Mouse (Mus musculus) myocyte (in vitro differentiated cells): ENCODE measurements around the gene Eml6.
A peak's percentile ranks its signal among the peaks of the same experiment; 100 is the strongest.

Experiments used
- CEBPB ChIP-seq: IDR thresholded peaks from 2 replicates; pipeline ENCODE4 v1.6.1; 2011; ENCODE audit warnings: mild to moderate bottlenecking, moderate library complexity; ENCODE audit not compliant: poor library complexity, insufficient read depth, severe bottlenecking
- E2F4 ChIP-seq: IDR thresholded peaks from one replicate; pipeline ENCODE4 v1.6.1; 2011; ENCODE audit warnings: mild to moderate bottlenecking, control low read depth, moderate library complexity; ENCODE audit not compliant: insufficient read depth
- MAX ChIP-seq: IDR thresholded peaks from one replicate; pipeline ENCODE4 v1.6.1; 2011; ENCODE audit warnings: low read depth, mild to moderate bottlenecking, control low read depth
- MYOD1 ChIP-seq, 3 experiments: IDR thresholded peaks; one replicate each; pipeline ENCODE4 v1.6.1; 2011; ENCODE audit warnings: control low read depth in 2 of 3, low read depth in 2 of 3, mild to moderate bottlenecking in 2 of 3, moderate library complexity in 1 of 3; ENCODE audit not compliant: insufficient read length in 2 of 3, control insufficient read depth in 1 of 3
- POLR2A ChIP-seq: IDR thresholded peaks from one replicate; pipeline ENCODE4 v1.6.1; 2011; ENCODE audit warnings: low read depth, mild to moderate bottlenecking, control low read depth, moderate library complexity; ENCODE audit not compliant: insufficient read length
- POLR2AphosphoS2 ChIP-seq: IDR thresholded peaks from one replicate; pipeline ENCODE4 v1.6.1; 2011; ENCODE audit warnings: low read depth, control low read depth; ENCODE audit not compliant: insufficient read length
- SRF ChIP-seq: IDR thresholded peaks from one replicate; pipeline ENCODE4 v1.6.1; 2011; ENCODE audit warnings: low read depth; ENCODE audit not compliant: control insufficient read depth, insufficient read length
- TCF12 ChIP-seq: IDR thresholded peaks from one replicate; pipeline ENCODE4 v1.6.1; 2011; ENCODE audit warnings: mild to moderate bottlenecking, control low read depth; ENCODE audit not compliant: poor library complexity, insufficient read depth, severe bottlenecking
- TCF3 ChIP-seq: IDR thresholded peaks from one replicate; pipeline ENCODE4 v1.6.1; 2011; ENCODE audit warnings: low read depth, control low read depth; ENCODE audit not compliant: insufficient read length
- USF1 ChIP-seq: IDR thresholded peaks from one replicate; pipeline ENCODE4 v1.6.1; 2011; ENCODE audit warnings: low read depth, mild to moderate bottlenecking, control low read depth, moderate library complexity

- TF ChIP-seq CEBPB = no peak
- no peak for TF ChIP-seq TCF12
- TF ChIP-seq POLR2A = no peak
- no peak for TF ChIP-seq E2F4
- TF ChIP-seq MAX = no peak
- peak; percentile 39 for TF ChIP-seq POLR2AphosphoS2
- no peak for TF ChIP-seq USF1
- no peak for TF ChIP-seq TCF3
- peak in 1 of 3 experiments; percentile 14 for TF ChIP-seq MYOD1 (IDR thresholded peaks at IDR 0.05; ENCODE audit: control insufficient read depth in 1 of 3, insufficient read length in 2 of 3, low read depth in 2 of 3)
- TF ChIP-seq SRF = no peak
These were observed 307.3 kb downstream of the Eml6 start for GRCm38 (mm10) chr11:29718541-29718940.
